Mouse (Mus musculus) left cerebral cortex, postnatal 4 days (tissue): ENCODE data around the gene Gm13306. TPM values are rescaled to one million over a fixed set of nuclear protein-coding genes. Genes with fewer than 3 reads are reported as not detected.
"Not testable (repeated sequence)": the region's sequence is repeated elsewhere in the genome, so short reads cannot be mapped to it uniquely, and the experiment has no call there.

ENCODE experiments used
- DNase-seq: peaks from one replicate; pipeline ENCODE4 v3.0.0-alpha.2; 2022
- intact Hi-C: fragments of 180-260 bp; cut with DNase I; formaldehyde crosslinking; loops from one replicate; pipeline ENCODE4 v1.15.1; 2025
- total RNA-seq, 2 experiments: library from RNA; stranded (reverse); gene quantifications; 2 replicates each; pipeline ENCODE4 v1.2.3; 2021

The Gm13306 gene
- total RNA-seq = 10 to 100 TPM; 19.8 to 24.4 TPM

- intact Hi-C loops, DNase-seq: not testable (repeated sequence)
These were observed at the start of gene Gm13306 for GRCm38 (mm10) chr4:42153136-42153535. Gene Gm13306, plus strand, starts transcription at chr4:42153436.

GRCm38 (mm10) chr4:42114517-42114916, 38.7 kb upstream of the Gm13306 start, which contains the start of gene Gm13304:
Gene Gm13304, plus strand, starts transcription at chr4:42114817.
- intact Hi-C loops, DNase-seq: not testable (repeated sequence)

- DNase-seq, intact Hi-C loops: not testable (repeated sequence)
These were observed 15.3 kb downstream of the Gm13306 start, which contains the start of gene Gm13305 for GRCm38 (mm10) chr4:42168503-42168902. Gene Gm13305, minus strand, starts transcription at chr4:42168603.

- DNase-seq, intact Hi-C loops: not testable (repeated sequence)
These were observed 25.0 kb downstream of the Gm13306 start for GRCm38 (mm10) chr4:42178243-42178642.

- DNase-seq, intact Hi-C loops: not testable (repeated sequence)
These were observed 30.3 kb downstream of the Gm13306 start for GRCm38 (mm10) chr4:42183234-42184197.

- DNase-seq, intact Hi-C loops: not testable (repeated sequence)
These were observed 31.2 kb downstream of the Gm13306 start for GRCm38 (mm10) chr4:42184324-42184979.

- intact Hi-C loops, DNase-seq: not testable (repeated sequence)
These were observed 31.7 kb downstream of the Gm13306 start for GRCm38 (mm10) chr4:42184980-42185372.

Other genes with a start within 250 kb of the Gm13306 start
- gene Gm21541, start 249.8 kb upstream of the Gm13306 start, total RNA-seq = not detected
- gene Gm20878, start 211.9 kb upstream of the Gm13306 start, total RNA-seq = 10 to 100 TPM; 43.5 to 46.2 TPM
- gene Fam205a4, start 187.4 kb upstream of the Gm13306 start, total RNA-seq = 1 to 10 TPM; 3.9 to 4.0 TPM
- gene Gm21093, start 118.7 kb upstream of the Gm13306 start, total RNA-seq = 1 to 10 TPM; 4.4 to 7.4 TPM
- gene Gm3893, start 62.2 kb upstream of the Gm13306 start, total RNA-seq = not detected
- 1 to 10 TPM in 1 of 2 experiments, not detected in 1; 7.7 TPM for gene Gm13304, start 38.6 kb upstream of the Gm13306 start, total RNA-seq
- gene Gm13305, start 15.2 kb downstream of the Gm13306 start, total RNA-seq = 1 to 10 TPM in 1 of 2 experiments, under 1 TPM in 1; 0.72 to 1.1 TPM
- gene Gm10600, start 87.2 kb downstream of the Gm13306 start, total RNA-seq = 1 to 10 TPM; 6.6 to 7.0 TPM
- gene Ccl21b, start 102.3 kb downstream of the Gm13306 start, total RNA-seq = not detected
- gene Gm21953, start 140.8 kb downstream of the Gm13306 start, total RNA-seq = not detected
- under 1 TPM in 1 of 2 experiments, not detected in 1; 0.08 TPM for gene Fam205a3, start 164.9 kb downstream of the Gm13306 start, total RNA-seq